Mouse (Mus musculus): ENCODE measurements around the gene Ank3.

DNA sequence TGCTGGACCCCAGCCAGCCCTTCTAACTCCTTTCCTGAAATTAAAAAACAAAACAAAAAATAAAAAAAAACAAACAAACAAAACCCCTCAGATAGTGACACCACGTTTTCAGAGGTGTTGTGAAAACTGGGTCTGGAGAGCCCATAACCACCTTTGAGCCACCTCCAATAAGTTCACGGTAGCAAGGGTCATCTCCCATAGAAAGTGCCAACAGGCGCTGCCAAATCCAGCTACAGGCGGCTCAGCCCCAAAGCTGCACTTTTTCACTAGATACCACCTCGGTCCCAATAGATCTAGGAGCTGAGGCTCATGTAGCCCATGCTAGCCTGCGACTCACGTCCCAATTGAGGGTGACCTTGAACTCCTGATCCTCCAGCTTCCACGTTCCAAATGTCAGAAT, 547.7 kb downstream of the Ank3 start:
- no peak for TF ChIP-seq EP300 (IDR thresholded peaks at IDR 0.05; ENCODE audit: low read depth)
- no peak for TF ChIP-seq CTCF (IDR thresholded peaks at IDR 0.05; ENCODE audit: low read depth)

All from liver, postnatal 0 days (tissue).